Mouse (Mus musculus) embryo, embryonic 10.5 days (tissue): ENCODE data around the gene Pitpnc1.

Experiments
- DNase-seq: peaks from one replicate; pipeline ENCODE4 v3.0.0-alpha.2; 2015; ENCODE audit warnings: low spot score

The Pitpnc1 gene

DNA sequence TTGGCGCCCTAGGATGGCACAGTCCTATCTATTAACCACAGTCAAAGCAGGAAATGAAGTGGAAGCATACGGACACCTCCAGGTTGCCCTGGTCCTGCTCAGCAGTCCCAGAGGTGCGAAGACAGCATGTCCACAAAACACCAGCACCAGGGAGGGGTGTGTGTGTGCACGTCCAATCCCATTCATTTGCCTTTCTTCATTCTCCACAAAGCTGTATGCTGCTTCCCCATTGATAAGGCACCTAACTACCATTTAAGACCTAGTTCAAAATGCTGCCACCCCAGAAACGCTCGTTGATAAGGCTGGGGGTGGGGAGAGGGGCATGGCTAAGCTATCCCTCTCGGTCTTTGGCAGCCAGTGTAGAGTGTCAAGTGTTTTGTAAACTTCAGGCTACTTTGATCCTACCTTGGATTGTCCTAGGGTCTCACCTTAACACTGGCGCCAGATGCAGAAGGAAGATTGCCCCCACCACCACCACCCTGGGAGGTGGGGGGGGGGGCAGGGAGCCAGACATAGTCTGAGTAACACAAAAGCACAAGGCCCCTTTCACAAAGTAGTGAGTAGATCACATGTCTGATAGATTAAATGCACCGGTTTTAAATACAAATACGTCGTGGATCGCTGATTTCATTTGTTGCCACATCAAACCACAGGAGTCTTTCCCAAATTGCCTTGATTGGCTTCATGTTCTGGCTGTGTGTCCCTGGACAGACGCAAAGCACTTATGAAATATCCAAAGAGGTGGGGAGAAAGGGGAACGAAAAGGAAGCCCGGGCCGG is 2.1 kb downstream of the Pitpnc1 start:
- peak; percentile 36 for DNase-seq

DNA sequence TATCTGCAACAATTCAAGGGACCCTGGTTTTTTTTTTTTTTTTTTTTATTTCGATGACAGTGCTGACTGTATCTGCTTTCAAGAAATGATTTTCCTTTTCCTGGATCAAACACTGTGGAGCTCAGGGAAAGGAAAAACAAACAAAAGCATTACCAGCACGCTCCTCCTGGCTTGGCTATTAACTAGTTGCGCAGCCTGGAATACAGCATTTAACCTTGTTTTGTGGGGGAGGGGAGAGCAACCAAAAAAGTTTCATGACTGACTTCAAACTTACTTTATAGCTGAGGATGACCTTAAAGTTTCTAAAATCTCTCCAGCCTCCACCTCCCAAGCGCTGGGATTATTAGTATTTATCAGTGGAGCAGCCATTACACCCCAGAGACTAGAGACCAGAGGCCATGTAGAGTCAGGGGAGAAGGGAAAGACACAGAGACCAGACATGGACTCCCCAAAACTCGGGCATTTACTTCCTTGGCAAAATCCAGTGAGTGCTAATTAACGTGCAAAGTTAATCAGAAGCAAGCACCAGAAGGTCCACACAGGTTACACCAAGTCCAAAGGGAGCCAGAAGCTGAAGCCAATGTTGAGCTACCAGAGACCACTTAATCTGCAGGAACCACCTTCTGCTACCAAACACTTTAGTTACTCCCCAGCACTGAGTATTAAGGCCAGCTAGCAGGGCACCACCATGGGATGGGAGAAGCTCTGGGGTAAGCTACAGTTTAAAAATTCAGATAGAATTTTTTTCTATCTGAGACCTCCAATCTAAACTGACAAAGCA is 3.7 kb downstream of the Pitpnc1 start:
- no peak for DNase-seq

DNA sequence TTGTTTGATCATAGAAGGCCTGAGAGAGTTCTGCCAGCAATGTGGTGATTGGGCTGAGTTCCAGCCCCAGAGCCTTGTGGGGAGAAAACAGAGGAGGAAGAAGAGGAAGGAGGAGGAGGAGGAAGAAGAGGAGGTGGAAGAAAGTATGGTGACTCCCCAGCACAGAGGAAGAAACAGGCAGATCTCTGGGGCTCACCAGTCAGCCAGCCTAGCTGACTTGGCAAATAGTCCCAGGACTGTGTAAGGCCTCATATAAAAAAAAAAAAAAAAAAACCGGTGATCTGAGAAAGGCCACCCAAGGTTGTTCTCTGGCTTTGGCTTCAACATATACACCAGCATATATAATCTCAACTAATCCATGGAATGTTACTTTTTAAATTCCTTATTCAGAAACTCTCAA is 4.5 kb downstream of the Pitpnc1 start:
- no peak for DNase-seq

DNA sequence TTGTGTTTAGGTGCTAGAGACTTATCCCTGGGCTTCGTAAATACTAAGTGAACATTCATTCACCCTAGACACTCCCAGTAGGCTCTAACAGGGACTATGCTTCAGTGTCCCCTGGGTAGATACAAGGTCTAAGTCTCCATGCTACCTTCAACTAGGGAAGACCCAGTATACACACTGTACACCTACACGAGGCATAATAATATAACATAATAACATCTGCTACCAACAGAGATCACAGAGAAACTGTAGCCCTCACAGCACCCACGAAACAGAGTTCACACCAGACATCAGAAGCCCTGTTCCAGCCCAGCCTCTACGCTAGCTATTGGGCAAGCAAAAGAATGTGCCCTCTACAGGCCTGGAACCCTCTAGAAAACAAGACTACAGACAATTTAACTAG is 5.5 kb downstream of the Pitpnc1 start:
- DNase-seq = no peak

DNA sequence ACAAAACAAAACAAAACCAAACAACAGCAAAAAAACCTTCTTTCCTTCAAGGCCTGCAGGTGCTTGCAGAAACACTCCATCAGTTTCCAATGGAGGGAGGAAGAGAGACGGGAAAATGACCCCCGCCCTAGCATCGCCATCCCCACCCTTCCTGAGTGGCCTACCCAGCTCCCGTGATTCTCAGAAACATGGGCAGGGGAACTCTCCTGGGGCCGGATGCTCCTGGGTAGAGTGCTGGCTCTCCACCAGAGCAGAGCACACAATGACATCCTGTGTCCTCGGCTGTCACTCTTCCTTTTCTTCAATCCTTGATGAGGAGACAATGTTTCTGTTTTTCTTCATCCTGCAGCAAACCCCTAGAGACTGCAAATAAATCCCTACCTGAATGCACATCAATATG is 6.4 kb downstream of the Pitpnc1 start:
- no peak for DNase-seq

DNA sequence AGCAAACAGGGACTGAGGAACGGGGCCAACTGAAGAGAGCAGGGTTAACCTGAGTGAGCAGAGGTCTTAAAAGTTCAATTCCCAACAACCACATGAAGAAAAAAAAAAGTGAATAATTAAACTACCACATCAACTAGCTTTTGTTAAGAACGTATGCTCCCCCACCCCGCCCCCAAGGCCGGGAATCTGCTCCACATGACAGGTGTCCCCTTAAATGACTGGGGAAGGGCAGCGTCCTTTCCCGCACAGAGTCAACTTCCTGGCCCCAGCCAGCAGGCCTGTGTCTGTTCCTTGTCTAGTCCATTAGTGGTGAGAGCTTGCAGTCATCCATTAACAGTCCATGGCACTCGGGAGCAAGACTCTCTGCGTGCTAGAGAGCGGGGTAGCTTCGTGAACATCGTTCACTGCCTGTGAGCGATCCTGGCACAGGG is 7.2 kb downstream of the Pitpnc1 start:
- no peak for DNase-seq

DNA sequence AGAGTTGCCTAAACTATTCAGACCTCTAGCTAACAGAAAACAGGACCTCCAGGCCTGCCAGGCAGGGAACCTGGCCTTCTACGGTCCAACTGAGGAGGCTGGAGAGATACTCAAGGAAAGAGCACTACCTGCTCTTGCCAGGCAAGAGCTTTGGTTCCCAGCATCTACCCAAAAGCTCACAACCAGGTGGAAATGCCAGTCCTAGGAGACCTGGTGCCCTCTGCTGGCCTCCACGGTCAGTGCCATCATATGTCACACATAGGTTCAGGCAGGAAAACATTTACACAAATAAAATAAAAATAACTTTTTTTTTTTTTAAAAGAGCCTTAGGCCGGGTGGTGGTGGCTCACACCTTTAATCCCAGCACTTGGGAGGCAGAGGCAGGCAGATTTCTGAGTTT is 8.0 kb downstream of the Pitpnc1 start:
- no peak for DNase-seq

DNA sequence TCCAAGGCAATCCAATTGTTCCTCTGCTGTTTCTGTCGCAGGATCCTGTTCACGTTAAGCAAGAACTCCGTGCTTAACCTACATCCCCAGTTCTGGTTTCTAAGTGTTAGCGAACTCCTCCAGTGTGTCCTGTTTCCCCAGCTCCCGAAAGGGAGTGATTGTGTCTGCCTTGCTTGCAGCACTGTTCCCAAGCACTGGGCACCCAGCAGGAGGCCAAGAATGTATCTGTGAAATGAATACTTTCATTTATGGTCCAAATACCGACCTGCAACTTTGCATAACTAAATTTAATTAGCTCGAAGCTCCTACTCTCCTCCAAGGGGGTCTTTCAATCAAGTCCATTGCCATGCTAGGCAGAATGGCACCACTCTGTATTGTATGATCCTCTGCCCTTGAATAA is 10.7 kb downstream of the Pitpnc1 start:
- DNase-seq = no peak

DNA sequence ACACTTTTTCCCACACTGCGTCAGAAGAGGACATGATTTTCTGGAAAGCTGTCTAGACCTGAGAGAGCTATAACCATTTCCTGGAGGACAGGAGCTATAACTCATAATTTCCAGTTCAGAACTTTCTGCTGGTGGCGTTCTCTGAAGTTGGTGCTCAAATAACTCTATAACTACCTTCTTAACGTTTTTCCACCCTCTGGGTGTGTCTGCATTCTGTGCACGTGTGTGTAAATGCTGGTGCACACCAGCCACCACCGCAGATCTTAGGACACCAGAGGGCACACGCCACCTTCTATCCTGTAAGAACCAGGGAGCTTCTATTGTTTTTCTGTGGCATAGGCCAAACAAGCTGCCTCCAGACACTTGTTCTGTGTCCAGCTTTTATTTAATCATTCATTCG is 11.5 kb downstream of the Pitpnc1 start:
- DNase-seq = no peak

DNA sequence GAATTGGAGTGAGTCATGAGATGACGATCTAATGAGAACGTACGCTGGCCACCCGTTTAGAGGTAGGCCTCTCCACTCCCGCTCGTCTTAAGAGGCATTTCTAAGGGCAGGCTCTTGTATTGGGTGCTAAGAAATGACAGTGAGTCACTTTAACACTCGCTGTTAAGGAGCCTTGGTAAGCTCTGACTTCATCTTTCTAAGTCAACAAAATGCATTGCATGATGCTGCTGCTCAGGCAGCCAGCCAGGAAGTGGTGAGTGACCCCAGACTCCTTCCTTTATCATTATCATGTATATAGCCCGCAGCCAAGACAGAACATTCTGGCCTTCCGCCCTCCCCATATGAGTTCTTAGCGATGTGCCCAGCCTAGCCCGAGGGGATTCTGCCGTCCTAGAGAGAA is 12.2 kb downstream of the Pitpnc1 start:
- no peak for DNase-seq

DNA sequence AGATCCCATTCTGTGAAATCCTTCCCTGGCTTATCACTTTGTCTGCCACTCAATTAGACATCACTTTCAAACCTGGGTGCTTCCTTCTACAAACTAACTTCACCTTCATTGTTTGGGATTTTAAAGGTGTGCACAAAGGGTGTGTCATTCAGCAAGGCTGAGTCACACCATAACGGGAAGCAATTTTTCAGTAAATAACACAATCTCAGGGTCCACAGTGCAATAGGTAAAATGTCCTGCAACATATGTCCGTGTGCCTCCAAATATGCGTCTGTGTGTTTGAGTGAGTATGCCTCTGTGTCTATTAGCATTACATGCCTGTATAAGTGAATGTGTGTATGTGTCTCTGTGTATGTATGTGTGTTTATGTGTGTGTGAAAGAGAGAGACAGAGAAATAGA is 13.2 kb downstream of the Pitpnc1 start:
- DNase-seq = no peak

DNA sequence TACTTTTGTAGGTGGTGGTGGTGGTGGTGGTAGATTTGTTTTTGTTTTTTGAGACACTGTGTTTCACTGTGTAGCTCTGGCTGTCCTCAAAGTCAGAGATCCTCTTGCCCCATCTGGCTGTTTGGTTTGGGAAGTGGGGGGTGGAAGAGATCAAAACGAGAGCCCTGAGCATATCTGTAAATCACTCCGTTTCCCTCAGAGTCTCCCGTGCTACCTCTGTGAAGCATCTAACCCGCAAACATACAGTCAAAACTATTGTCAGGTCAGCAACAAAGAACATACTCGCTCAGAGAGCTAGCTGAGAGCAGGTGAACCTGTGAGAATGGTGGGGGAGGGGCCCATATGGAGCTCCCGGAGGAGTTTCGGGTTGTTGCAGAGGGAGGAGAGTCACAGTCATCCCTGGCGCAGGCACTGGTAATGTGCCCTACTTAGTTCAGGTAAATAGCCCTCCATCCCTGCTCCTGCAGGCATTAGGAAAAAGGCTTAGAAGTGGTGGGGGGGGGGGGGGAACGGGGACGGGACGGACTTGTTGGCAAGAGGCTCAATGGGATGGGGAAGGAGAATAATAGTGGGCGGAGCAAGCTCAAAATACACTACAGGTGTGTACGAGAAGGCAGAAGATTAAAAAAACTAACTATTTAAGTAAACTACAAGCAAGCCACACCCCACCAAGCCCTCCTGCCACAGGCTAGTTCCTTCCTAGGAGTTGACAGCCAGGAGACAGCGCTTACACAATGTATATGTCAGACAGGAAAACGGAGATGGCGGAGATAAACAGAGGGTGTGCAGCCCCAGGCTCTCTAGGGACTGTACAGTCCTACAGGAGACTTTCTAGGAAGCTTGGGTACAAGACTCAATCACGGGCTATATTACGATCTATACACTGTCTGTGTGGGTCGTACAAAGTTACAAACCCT is 15.7 kb downstream of the Pitpnc1 start:
- no peak for DNase-seq

DNA sequence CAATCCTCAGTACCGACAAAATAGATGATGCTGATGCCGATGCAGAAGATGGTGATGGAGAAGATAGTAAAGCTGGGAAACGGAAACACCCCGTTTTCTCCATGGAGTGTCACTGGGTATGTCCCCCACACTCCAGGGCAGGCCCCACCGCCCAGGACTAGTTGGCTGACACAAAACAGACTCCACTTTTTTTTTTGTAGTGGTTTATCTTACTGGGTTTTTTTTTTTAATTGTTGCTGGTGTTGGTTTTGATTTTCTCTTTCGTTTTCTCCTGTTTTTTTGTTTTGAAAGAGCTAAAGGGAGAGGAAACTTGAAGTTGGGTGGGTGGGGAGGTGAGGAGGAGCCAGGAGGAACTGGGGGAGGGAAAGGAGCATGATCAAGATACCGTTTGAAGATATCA is 18.4 kb downstream of the Pitpnc1 start:
- DNase-seq = no peak

DNA sequence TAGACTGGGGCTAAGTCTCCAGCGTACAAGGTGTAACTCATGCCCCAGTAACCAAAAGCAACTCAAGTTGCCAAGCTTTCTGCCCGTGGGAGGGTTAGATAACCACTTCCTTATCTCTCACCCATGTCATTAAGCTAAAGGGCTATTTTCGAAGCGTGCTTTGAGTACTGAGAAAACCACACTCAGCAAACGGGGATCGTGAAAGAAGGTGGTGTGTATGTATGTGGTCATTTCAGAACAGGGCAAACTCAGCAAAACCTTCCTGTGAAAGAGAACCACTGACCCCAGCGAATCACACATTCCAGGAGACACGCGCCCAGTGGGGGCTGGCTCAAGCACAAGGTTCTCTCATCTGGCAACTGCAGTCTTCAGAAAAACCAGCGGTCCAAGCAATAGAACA is 19.4 kb downstream of the Pitpnc1 start:
- DNase-seq = no peak

DNA sequence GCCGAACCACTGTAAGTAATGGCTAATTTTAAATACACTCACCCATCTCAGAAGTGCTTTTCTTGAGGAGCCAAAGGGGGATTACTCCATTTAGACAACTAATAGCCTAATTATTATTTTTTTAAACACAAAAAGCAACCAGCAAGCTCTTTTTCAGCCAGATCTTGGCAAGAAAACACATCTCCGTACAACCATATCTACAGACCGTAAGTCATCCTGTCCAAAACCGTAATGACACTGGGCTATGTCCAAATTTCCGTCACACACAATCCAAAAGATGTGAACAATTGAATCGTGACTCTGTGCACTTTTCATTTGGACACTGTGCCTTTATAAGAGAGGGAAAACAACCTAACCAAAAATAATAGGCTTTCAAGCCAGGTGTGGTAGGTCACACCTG is 20.4 kb downstream of the Pitpnc1 start:
- DNase-seq = no peak

DNA sequence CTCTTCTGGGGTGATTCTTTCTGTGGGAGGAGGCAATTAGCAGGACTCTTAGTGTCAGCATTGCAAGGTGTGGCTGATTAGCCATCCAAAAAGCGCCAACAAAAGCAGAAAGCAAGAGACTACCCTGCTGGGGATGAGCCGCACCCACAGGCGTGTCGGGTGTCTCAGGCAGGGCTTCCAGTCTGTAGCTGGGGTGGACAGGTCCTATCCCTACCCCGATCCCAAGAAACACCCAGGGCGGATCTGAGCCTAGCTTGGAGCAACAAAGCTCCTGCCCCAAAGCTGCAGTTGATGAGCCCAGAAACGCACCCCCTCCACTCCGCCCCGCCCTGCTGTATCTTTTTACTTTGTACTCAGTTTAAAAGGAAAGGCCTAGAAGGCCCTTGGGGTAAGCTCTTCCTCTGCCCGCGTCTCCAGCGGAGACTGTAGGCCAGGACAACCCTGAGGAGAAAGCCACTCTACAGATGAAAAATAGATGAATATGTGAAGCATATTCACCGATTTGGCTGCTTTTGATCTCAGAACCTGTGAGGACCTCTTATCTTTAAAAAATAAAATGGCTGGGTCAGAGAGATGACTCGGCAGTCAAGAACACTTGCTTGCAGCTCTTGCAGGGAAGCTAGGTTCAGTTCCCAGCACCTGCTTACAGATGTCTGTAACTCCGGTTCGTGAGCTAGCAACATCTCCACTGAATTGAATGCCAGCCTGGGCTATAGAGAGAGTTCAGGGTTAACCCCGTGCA is 21.2 kb downstream of the Pitpnc1 start:
- DNase-seq = no peak

DNA sequence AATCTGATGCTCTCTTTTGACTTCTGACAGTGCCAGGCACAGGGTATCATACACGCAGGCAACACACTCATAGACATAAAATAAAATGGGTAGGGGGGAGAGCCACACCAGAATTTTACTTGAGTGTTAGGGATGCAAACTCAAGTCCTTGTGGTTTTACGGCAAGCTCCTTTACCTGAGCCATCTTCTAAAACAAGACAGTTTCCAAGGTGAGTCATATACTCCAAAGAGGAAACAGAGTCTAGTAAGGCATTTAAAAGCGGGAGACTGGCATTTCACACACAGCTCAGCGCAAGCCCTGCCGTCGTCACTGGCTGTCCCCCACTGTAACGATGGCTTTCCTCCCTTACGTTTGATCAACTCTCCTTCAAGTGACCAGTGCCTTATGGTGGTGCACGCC is 22.6 kb downstream of the Pitpnc1 start:
- DNase-seq = no peak

DNA sequence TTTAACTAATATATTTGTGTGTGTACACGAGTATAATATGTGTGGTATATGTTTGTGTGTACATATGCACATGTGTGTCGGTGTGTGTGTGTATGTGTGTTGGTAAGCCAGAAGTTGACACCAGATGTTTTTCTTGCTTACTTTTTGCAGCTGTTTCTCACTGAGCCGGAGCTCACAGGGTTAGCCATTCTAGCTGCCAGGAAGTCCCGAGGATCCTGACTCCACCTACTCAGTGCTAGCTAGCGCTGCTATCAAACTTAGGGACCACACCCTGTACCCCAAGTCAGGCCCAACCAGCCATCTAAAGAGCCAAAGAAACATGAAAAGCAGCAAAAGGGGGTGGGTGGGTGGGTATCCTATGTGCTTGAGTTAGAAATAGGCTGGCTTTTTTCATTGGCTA is 23.1 kb downstream of the Pitpnc1 start:
- no peak for DNase-seq

DNA sequence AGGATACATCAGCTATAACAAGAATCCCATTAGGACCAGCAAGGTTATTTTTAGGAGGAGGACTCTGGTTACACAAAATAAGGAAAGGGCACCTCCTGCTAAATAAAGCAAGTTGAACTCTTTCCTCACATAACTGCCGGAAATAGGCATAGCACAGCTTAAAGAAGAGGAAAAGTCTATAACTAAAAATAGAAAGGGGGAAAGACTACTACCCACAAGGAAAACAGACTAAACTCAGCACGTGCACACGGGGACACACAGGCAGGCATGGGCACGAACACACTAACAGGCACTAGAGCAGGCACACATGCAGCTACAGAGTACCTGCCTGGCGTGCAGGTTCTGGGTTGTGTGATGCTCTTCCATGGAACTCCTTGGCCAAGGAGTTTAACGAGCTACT is 23.8 kb downstream of the Pitpnc1 start:
- DNase-seq = no peak

DNA sequence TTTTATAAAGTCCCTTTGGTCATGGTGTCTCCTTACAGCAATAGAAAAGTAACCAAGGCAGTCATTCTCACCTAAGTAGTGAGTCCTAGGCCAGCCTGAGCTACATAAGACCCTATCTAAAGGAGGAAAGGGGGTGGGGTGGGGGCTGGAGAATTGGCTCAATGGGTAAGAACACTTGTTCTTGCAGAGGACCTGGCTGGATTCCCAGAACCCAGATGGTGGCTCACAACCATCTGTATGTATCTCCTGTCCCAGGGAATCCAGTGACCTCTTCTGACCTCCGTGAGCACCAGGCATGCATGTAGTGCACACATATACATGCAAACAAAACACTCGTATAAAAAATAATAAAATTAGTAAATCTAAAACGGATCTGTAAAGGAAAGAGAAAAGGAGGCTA is 24.8 kb downstream of the Pitpnc1 start:
- DNase-seq = no peak

DNA sequence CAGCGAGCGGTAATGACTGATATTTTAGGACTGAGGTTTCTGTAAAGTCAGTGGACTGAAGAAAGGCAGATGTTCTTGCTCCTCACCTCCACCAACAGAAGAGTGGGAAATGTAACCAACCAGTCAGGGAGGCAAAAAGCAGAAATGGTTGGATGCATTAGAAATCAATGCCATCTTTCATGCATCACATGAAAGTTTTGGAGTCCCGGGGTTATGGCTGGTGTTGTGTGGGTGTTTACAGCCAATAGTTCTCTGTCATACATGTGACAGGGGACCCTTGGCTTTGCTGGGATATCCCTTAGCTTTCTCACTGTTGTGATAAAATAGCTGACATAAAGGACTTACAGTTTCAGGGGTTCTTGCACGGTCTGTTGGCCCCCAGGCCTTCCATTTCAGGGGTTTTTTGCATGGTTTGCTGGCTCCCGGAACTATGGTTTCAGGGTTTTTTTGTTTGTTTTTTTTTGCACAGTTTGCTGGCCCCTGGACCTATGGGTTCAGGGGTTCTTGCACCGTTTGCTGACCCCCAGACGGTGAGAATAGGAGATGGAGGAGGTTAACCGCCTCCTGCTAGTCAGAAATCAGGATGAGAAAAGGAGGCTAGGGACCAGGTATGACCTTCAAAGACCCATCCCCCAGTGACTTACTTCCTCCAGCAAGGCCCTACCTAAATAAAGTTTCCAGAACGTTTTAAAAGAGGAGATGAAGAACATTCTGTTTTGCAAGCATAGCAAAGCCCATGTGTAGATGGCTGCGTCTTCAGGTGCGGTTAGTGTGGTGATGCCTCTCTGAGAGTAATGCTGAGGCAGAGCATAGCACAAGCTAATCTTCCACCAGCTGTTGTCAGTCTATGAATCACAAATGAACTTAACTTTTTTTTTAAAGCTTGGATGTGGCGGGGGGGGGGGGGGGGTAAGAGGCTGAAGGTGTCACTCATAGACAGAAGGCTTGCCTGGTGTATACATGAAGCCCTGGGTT is 27.1 kb downstream of the Pitpnc1 start:
- no peak for DNase-seq
